Mouse (Mus musculus) bone marrow macrophage, adult 2 months (primary cell): ENCODE results near the gene Impad1.

Experiments
- CTCF ChIP-seq: IDR thresholded peaks from 2 replicates; pipeline ENCODE4 v1.5.1; 2012; ENCODE audit warnings: low read depth, mild to moderate bottlenecking, low read length, moderate library complexity
- POLR2A ChIP-seq: IDR thresholded peaks from 2 replicates; pipeline ENCODE4 v1.6.1; 2012; ENCODE audit warnings: mild to moderate bottlenecking, low read depth, low read length, borderline replicate concordance

DNA sequence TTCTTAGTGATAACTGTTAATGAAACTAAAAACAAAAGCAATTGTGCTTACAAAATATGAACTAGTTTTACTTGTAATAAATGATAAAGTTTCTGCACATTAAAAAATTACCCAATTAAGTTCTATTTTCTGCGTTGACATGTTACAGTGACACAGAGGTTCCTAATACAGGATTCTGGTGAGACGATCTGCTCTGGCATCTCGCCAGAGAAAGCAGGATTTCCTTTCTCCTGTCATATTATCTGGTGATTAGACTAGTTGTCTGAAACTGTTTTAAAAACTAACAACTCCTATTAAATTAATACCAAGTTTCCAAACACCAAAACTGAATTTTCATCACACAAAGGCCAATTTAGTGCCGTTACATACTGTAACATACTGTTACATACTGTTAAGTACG lies 27.3 kb downstream of the Impad1 start:
- TF ChIP-seq CTCF (no peak), POLR2A (no peak)
